Mouse (Mus musculus) ES-E14 (cell line): Measurements from ENCODE around the gene Mindy4b-ps.

Experiments
- CHD2 ChIP-seq: IDR thresholded peaks from 2 replicates; pipeline ENCODE4 v1.6.1; 2014; ENCODE audit warnings: mild to moderate bottlenecking, low read depth, low read length, inconsistent platforms
- HCFC1 ChIP-seq: IDR thresholded peaks from 2 replicates; pipeline ENCODE4 v1.6.1; 2012; ENCODE audit warnings: low read length, inconsistent platforms, borderline replicate concordance; ENCODE audit not compliant: insufficient read depth
- MAFK ChIP-seq: IDR thresholded peaks from 2 replicates; pipeline ENCODE4 v1.6.1; 2014; ENCODE audit warnings: mild to moderate bottlenecking, low read depth, low read length, inconsistent platforms; ENCODE audit not compliant: insufficient read depth
- ZC3H11A ChIP-seq: IDR thresholded peaks from 2 replicates; pipeline ENCODE4 v1.6.1; 2012; ENCODE audit warnings: low read depth, mild to moderate bottlenecking, inconsistent platforms, low read length, borderline replicate concordance

- no peak for TF ChIP-seq HCFC1
- no peak for TF ChIP-seq MAFK
- no peak for TF ChIP-seq ZC3H11A
- no peak for TF ChIP-seq CHD2
Observed at GRCm38 (mm10) chr3:58754361-58754760, 67.8 kb downstream of the Mindy4b-ps start.
